Mouse (Mus musculus): ENCODE results near the gene Elmo1.

- TF ChIP-seq CTCF (IDR thresholded peaks at IDR 0.05; ENCODE audit: borderline replicate concordance, control insufficient read depth, extremely low read depth, insufficient read depth, low read length, poor library complexity), result no peak
- no peak for TF ChIP-seq POLR2A (IDR thresholded peaks at IDR 0.05; ENCODE audit: control insufficient read depth, extremely low read depth, insufficient read depth, low read length, poor library complexity)
Observed at GRCm38 (mm10) chr13:20049654-20050053, 40.7 kb upstream of the Elmo1 start.

Measured in thymus, adult 2 months (tissue).